Mouse (Mus musculus) cerebral cortex, adult 2 months (tissue): ENCODE data around the gene Srpk2.

Experiments
- WGBS: fragments of 180-500 bp; shearing (Covaris S2); methylation state at CpG from one replicate; pipeline ENCODE4 v1.1.7; 2018; 5-methylcytosine and 5-hydroxymethylcytosine counted together

The Srpk2 gene

GRCm38 (mm10) chr5:23684517-23684916, at the start of gene Srpk2:
Gene Srpk2, minus strand, starts transcription at chr5:23684617.
- 77% methylated on average over 1 of the region's 1 CpGs for WGBS

- 96% methylated on average over 2 of the region's 2 CpGs for WGBS
Observed at GRCm38 (mm10) chr5:23721956-23722355, 37.5 kb upstream of the Srpk2 start.

DNA sequence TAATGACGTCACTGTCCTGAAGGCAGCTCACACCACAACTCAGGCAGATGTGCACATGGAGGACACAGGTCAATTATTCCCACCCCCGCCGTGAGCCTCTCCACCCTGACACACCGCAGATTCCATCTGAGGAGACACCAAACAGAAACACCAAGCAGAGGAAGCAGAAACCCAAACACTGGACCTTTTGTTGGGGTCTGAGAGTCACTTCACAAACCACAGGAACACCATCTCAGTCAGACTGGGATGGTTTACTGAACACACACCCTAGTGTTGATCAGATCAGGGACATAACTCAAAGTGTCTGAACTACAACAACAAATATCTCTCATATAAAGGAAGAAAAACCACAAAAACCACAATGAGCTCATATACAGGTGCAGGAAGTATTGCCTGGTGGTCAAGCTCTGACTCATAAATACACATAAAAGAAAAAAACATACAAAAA, 34.5 kb upstream of the Srpk2 start:
- WGBS: 66% methylated on average over 4 of the region's 4 CpGs

DNA sequence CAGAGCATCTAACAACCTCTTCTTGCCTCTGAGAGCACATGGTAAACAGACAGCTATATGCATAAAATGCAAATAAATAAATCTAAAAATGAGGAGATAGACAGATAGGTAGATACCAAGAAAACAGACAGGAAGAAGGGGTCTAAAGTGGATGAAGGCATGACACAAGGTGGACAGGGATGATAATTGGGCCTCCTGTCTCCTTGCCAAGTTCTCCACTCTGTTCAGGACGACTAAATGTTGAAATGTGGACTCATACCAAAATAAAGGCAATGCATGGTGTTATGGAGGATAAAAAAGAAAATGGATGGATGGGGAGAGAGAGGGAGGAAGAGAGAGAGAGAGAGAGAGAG, 33.7 kb upstream of the Srpk2 start:
- WGBS: 64% methylated on average over 1 of the region's 1 CpGs

GRCm38 (mm10) chr5:23717469-23718181, 33.2 kb upstream of the Srpk2 start:
- WGBS: 84% methylated on average over 3 of the region's 3 CpGs

- 90% methylated on average over 8 of the region's 8 CpGs for WGBS
Observed at GRCm38 (mm10) chr5:23713401-23714335, 29.3 kb upstream of the Srpk2 start.

- WGBS: 2% methylated on average over 55 of the region's 60 CpGs
Observed at GRCm38 (mm10) chr5:23712130-23713001, 27.9 kb upstream of the Srpk2 start.

DNA sequence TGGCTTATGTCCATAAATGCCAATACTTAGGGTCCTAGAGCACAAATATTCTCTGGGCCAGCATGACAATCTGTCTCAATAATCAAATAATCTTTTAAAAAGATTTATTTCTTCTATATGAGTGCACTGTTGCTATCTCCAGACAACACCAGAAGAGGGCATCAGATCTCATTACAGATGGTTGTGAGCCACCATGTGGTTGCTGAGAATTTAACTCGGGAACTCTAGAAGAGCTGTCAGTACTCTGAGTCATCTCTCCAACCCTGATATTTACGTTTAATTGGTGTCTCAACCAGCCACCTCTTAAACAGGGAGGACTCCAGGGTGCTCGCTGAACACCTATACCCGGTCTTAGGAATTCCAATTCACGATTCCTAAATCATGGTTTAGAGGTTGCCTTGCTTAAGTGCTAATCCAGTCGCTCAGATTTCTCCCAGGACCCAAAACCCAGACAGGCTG, 27.3 kb upstream of the Srpk2 start:
- WGBS: 30% methylated on average over 6 of the region's 6 CpGs

DNA sequence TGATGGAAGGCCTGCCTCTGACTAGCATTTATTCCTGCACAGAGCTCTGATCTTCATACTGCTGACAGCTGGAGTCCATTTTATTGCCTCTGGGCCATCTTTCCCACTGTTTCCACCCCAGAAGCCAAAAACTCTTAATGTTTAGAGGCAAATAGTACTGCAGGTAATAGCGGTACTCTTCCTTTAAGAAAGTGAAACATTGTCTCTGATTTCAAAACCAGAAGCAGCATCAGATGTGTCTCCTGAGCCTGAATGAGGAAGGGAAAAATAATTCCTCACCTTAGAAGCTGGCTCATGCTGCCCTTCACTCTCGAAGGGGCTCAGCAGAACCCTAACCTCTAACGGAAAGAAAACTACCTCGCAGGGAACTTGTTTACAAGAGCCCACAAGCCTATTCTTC, 26.8 kb upstream of the Srpk2 start:
- 97% methylated on average over 4 of the region's 4 CpGs for WGBS

DNA sequence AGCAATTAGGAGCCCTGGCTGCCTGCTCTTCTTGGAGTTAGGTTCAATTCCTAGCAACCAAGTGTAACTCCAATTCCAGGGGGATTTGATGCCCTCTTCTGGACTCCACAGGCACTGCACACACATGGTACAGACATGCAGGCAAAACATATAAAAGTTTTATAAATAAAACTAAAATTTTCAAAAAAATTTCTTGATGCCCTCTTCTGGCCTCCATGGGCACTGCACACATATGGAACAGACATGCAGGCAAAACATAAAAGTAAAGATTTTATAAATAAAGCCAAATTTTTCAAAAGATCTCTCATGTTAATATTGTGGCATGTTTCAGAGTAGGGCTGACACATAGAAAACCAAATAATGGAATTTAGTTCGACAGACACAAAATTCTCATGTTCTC, 25.2 kb upstream of the Srpk2 start:
- 94% methylated on average over 1 of the region's 1 CpGs for WGBS

DNA sequence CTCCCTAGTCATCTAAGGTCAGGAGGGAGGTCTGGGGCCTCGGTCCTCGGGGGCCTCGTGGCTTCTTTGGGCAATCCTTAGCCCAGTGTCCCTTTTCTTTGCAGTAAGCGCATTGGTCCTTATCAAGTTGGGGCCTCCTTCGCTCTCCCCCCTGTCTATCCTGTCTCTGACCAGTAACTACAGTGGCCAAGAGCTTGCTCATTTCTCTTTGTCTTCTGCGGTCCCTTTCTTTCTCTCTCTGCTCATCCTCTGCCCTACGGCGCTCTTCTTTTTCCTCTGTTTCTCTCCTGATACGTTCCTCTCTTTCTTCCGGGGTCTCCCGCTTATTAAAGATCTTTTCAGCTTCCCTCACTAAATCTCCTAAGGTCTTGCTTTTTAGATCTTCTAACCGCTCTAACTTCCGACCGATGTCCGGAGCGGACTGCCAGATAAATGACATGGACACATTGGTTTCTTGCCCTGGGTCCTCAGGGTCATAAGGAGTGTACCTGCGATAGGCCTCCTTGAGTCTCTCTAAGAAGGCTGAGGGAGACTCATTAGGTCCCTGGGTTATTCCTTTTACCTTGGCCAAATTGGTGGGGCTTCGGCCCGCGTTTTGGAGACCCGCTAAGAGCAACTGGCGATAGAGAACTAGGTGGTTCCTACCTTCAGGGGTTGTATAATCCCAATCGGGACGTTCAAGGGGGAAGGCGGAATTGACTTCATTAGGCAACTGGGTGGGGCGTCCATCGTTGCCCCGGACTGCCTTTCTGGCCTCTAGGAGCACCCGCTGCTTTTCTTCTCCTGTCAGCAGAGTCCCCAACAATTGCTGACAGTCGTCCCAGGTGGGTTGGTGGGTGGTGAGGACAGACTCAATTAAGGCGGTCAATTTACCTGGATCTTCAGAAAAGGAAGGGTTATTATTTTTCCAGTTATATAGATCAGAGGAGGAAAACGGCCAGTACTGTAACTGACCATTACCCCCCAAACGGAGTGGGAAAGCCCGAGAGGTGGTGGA, 22.5 kb upstream of the Srpk2 start:
- WGBS: 98% methylated on average over 34 of the region's 34 CpGs

- 97% methylated on average over 1 of the region's 1 CpGs for WGBS
Observed at GRCm38 (mm10) chr5:23697457-23697856, 13.0 kb upstream of the Srpk2 start.

DNA sequence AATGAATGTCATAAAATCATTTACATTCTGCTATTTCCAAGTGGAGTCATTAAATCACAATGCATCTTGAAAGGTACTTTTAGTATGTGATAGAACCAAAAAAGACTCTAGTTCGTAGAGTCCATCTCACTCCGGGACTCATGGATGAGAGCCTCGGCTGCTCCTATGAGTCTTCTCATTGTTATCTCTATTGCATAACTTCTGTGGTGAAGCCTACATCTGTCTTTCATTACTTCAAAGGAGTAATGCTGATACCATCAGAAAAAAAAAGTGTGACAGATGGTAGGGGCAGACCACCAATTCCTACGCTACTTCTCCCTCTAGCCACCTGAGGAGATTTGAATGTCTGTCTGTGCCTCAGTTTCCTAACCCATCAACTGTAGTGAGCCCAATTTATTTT, 986 bp downstream of the Srpk2 start:
- WGBS: 87% methylated on average over 4 of the region's 4 CpGs

DNA sequence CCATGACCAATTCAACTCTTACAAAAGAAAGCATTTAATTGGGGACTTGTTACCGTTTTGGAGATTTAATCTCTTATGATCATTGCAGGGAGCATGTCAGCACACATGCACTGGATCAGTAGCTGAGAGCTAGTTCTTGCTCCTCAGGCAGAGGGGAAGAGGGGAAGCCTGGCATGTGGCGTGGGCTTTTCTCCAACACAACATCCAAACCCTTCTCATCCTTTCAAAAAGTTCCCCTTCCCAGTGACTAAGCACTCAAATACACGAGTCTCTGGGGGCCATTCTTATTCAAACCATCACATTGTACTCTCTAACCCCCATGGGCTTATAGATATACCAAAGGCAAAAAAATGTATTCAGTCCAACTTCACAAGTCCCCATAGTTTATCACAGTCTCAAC, 5.4 kb downstream of the Srpk2 start:
- 61% methylated on average over 3 of the region's 3 CpGs for WGBS

- 96% methylated on average over 5 of the region's 5 CpGs for WGBS
Observed at GRCm38 (mm10) chr5:23677883-23678282, 6.5 kb downstream of the Srpk2 start.

- WGBS: 77% methylated on average over 5 of the region's 5 CpGs
Observed at GRCm38 (mm10) chr5:23677072-23677453, 7.4 kb downstream of the Srpk2 start.

DNA sequence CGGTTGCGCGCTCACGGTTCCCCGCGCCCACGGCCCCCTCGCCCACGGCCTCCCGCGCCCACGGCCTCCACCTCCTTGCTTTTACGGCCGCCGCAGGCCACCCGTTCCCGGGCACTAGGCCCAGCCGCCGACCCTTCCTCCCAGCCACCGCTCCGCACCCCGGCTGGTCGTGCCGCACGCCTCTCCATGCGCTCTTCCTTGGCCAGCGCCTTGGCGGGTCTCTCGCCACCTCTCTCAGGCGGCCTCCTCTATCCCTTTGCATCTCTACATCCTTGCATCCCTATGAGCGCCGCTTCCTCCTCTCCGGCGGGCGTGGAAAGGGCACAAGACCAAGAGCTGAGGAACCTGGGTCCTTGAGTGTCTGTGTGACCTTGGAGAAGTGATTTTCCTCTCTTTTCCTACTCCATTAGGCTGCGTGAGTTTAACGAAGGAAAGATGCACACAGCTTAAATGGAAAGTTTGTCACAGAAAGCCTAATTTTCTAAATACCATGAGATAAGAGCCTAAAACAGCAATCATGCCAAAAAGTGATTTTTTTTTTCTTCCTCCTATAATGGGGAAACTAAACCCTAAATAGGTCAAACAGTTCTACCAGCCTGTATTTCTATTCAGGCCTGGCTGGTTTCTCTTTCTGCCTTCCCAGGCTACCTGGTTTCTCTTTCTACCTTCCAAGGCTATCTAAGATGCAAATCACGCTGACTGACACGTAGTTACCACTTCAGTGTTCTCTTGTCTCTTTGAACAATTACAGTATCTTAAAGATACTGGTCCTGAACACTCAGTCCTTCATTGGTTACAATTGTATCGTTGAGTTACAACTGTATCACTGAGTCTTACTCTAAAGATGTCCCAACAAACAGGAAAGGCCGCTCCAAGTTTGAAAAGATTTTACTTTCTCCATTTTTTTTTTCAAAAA, 8.0 kb downstream of the Srpk2 start:
- WGBS: 11% methylated on average over 35 of the region's 41 CpGs

DNA sequence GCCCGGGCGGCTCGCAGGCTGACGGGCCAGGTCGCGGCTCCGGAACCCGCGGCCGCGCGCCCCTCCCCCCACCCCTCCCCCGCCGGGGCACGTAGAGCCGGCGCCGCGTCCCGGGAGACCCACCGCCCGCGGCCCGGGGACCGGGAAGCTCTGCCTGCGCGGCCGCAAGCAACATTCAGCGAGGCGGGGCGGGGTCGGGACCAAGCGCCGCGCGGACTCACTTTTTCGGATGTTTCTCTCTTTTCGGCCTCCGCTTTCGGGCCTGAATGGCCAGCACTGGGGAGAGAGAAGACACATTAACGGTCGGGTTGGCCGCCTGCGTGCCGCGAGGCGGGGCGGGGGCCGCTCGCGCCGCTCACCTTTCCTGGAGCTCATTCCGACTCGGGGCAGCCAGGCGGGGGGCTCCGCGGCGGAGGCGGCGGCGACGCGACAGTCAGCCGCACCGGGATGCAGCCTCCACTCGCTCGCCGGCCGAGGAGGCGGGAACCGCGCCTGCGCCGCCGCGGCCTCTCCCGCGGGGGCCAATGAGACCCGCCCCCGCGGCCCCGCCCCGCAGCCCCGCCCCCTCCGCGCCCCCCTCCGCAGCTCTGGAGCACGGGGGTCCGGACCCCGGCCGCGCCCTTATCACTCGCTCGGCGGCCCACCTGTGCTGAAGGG, 8.8 kb downstream of the Srpk2 start:
- WGBS: under 1% methylated on average over 76 of the region's 95 CpGs
